Mouse (Mus musculus) thymus, postnatal 4 days (tissue): Measurements from ENCODE around the gene Npas4.
"Not testable (repeated sequence)": the region's sequence is repeated elsewhere in the genome, so short reads cannot be mapped to it uniquely, and the experiment has no call there.

Experiments used
- DNase-seq: peaks from one replicate; pipeline ENCODE4 v3.0.0; 2021

The Npas4 gene

DNA sequence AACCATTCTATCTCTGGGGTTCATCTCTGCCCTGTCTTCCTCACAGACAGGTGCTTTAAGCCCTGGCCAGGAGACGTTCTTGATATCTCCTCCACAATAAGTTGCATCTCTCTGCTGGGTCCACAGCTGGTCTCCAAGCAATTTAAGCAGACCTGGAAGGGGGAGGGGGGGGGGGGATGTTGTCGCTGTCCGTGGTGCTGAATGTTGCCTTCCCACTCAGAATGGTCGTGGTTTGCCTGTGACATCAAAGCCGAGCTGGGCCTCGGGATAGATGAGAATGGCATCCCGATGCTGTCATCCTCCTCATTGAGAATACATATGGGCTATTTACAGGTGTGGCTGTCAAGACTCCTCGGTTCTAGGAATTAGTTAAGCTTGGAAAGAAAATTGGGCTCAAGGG lies 2.3 kb upstream of the Npas4 start:
- DNase-seq: peak; percentile 49

DNA sequence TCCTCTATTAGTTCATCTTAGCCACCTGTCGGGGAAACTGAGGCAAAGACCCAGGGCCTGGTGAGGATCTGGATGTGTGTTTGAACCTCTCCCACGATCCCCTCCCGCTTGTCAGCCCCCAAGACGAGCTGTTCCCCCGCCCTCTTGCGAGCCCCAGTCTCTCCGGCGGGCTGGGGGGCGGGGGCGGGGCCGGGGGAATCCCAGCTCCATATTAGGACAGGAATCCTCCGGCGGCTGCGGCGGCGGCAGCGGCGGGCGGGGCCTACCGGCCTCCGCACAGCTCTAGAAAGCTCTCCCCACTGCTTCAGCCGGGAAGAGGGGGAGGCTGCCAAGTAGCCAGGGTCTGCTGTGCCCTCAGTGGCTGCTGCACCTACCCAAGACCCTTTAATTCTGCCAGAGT lies 600 bp upstream of the Npas4 start:
- no peak for DNase-seq

DNA sequence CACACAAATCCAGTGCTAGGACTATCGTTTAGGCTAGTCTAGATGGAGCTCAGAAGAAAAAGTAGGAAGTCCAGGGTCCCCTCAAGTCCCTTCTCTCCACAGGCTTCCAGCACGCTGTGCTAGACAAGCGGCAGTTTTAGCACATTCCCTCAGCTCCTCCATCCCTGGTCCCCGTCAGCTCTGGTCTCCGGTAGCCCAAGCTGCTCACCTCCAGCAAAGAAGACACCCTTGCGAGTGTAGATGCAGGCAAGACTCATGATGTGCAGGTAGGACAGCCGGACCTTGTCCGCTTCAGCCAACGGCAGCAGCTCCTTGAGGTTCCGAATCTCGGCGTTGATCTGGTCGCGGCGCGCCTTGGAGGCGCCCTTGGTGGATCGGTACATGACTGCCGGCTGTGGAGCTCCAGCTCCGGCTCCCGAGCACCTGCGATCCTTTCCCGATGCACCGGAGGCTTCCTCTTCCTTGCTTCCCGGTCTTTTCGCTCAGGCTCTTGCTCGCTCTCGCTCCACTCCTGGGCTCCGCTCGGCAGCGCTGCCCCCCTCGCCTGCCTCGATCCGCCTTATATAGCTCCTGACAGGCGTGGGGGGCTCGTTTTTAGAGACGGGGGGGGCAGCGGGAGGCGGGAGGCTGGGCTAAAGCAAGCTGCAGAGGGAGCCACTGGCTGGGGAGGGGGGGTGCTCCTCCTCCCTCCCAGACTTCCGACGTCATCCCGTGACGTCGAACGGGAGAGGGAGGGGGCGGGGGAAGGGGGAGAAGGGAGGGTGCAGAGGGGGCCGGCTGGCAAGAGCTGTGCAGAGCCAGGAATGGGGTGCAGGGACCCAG lies 471 bp downstream of the Npas4 start:
- no peak for DNase-seq

DNA sequence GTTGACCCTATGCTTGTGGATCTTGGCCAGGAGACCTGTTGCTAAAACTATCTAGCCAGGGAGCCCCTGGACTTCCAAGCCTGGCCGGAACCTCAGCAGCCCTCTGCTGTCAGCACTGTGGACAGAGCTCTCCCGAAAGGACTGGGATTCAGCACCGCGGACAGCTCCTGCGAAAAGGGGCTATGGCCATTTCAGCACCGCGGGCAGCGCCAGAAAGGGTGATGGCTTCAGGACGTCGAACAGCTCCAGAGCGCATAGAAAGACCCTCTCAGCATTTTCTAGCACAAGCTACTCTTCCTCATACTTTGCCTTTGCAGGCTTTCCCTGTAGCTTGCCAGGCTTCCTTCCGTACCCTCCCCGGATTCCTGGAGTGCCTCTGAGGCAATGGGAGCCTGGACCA lies 1.1 kb downstream of the Npas4 start:
- DNase-seq: peak; percentile 99

DNA sequence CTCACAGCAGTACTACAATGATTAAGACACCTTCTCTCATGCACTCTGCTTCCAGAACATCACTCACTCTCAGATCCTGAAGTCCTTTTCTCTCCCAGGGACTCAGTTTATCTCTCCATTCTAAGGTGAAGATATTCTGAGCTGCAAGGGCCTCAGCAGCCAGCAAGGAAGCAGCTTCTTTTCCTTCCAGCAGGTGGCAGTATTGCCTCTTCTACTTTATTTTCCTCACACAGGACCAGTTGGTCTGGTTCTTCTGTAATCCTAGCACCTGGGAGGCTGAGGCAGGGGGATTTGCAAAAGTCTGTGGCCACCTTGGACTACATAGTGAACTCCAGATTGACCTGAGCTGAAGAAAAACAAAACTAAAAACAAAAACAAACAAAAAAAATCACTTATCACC lies 8.3 kb downstream of the Npas4 start:
- DNase-seq: peak; percentile 36

DNA sequence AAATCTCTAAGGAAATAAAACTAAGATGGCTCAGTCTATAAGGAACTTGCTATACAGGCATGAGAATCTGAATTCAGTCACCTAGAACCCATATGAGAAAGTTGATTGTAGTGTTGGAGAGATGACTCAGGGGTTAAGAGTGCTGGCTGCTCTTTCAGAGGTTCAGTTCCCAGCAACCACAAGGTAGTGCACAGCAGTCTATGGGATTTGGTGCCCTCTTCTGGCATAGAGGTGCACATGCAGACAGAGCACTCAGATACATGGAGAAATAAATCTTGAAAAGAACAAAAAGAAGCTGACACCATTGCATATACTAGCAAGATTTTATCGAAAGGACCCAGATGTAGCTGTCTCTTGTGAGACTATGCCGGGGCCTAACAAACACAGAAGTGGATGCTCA lies 21.9 kb downstream of the Npas4 start:
- peak; percentile 22 for DNase-seq

DNA sequence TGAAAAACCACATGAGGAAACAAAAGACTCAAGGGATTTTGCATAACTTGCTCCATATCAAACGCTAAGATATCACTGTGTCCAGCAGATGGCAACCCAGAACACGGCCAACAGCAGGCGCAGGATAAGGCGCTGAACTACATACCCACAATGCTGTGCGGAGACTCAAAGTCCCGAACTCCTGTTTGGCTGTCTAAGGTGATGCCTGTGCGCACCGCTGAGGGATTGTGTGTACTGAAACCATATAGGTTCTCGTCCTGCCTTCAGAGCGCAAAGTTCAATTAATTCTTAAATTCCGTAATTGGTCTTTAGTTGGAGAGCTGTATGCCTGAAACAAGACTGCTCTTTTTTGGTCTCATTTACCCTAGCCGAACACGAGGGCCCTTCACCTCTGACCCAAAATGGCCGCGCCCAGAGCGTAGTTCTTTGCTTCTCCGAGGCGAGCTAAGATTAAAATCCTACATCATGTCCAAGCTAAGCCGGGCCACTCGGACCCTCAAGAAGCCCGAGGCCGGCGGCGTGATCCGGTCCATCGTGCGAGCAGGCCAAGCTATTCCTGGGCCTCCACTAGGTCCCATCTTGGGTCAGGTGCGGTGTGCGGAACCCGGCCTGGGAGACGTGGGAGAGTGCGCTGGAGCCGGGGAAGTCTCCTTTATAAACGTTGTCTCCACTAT lies 28.1 kb downstream of the Npas4 start, which contains the start of gene Mrpl11:
Gene Mrpl11 (plus strand): TSS at position 220 of the 674 bp plus-strand sequence.
- peak; percentile 89 for DNase-seq

DNA sequence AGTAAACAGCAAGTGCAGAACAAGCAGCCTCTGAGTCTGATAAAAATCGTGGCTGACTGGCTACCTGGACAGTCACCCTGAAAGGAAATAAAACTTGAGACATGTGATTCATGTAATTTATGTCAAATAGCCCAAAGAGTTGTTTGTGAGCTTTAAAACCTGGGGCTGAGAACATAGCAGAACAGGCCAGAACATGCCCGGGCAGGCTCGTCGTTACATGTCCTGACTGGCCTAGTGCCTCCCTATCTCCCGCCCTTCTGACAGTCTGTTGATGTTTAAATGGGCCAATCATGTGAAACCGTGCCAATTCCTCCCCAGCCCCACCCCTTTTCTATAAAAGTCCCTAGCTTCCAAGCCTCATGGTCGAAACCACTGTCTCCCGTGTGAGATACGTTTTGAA lies 41.5 kb downstream of the Npas4 start:
- DNase-seq: not testable (repeated sequence)

DNA sequence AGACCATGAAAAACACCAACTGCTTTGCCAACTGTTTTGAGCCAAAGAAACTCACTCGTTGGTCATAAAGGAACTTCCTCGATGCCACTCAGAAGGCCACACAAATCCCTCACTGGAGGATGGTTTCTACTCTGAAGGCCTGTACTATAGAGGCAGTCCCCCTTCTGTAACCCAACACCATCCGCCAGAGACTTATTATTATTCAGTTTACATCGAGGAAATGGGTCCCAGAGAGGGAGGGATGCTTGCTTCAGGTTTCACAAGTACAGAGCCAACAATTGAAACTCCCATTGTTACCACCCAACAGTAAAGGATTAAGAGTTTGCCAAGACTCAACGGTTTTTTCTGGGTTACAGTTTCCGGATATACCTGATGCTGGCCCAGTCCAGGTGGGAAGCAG lies 44.6 kb downstream of the Npas4 start:
- DNase-seq: no peak

DNA sequence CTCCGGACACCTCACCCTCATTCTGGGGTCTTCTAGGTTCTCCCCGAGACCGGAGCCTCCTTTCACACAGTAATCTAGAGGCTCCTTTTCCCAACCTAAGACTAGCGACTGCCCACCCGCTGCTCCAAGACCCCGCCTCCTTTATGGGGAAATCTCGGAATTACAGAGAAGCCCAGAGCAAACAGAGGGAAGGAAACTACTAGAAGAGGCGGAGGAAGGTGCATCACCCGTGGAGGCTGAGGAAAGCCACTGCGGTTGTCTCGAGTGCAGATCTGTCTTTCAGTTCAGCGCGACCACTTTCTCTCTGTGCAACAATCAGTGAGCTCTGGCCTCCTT lies 46.9 kb downstream of the Npas4 start:
- no peak for DNase-seq

DNA sequence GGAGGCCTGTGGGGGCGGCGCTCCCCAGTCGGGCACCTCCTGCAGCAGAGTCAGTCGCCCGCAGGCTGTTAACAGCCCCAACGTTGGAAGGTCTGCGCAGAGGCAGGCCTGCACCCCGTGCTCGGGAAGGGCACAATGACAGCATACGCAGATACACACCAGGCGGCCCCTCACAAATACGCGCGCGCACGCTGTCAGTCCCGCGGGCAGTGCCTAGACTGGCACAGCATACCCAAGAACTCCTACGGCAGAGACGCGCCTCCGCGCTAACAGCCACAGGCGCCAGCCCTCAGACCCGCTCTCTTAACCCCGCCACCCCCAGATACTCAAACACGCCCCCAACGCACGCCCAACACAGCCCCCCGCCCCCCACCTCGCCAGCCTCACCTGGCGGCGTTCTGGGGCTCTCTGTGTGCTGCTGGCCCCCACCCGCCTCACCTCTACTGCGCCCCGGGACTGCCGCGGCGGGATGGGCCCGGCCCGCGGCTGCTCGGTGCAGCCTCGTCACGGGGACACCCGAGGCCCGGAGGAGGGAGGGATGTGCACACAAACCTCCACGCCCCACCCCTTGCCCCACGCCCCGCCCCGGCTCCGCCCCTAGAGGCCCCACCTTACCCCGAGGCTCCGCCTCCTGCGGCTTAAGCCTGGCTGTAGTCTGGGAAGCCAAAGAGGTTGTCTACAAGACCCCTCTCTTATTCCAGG lies 47.4 kb downstream of the Npas4 start, which contains the start of gene Peli3:
Gene Peli3 (minus strand): TSS at position 577 of the 702 bp plus-strand sequence.
- peak; percentile 93 for DNase-seq

DNA sequence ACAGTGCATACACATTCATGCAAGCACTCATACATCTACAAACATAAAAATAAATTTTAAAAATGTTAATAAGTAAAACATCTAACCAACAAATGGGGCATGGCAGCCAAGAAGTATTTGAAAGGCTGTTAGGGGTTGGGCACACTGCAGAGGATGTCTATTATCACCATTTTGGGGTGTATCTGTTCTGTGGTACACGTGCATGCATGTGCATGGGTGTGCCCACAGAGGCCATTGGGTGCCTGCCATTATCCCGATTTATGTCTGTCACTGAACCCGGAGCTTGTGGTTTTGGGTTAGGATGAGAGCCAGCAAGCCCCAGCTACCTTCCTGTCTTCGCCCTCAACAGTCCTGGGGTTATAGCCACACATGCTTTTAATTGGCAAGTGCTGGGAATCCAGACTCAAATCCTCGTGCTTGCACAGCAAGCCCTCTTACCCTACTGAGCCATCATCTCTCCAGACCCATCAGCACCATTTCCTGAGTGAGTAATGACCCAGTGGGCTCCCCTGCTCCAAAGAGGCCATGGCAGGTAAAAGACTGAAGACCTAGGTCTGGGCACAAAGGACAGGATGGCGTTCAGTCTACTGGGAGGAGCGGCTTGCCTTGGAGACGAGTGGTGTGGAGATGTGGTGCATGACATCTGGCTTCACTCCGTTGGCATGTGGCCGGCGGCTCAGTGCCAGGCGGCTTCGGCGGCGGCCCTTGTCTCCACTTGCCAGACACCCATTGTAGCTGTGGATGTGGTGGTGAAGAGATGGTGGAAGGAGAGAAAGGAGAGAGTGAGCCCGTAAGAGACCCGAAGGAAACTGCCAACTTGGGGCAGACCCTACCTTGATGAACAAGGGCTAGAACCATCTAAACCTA lies 52.4 kb downstream of the Npas4 start:
- no peak for DNase-seq

DNA sequence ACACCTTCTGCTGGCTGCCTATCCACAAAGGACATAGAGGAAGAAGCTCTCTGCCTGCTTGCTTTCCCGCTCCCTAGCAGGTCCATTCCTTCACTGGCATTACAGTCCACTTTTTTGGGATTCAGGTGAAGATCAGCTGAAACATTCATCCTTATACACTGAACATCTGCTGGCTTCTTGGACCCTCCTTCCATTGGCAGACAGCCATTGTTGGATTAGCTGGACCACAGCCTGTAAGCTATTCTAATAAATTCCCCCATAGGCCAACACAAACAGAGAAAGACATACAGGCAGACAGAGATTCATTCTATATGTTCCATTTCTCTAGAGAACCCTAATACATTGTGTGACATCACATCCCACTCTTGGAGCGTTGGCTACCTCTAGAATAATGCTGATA lies 53.2 kb downstream of the Npas4 start:
- no peak for DNase-seq
